Comparison of ENCODE assay signal across 24 mouse cellular contexts in the genomic region with DNA sequence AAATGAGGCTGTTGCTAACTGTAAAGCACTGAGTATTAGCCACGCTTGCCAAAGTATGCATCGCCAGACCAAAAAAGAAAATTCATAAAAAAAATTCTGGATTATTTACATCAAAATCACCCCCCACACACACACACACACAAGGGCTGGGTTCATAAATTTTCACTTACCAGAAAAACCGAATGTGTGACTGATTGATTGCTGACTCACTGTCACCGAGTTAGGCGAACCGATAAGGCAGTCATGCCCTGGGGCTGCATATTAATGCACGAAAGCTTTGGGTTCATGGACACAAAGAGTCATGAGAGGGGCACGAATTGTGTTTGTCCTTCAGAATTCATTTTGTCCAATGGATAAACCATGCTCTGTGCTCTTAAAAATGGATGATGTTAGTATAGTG. TPM values are rescaled to one million over a fixed set of nuclear protein-coding genes. Genes with fewer than 3 reads are reported as not detected.
DNase-seq lines count a peak whose midpoint lies in the region; ATAC-seq and TF ChIP-seq lines count a peak whose summit lies in the region.
"Had no signal": no experiment of that assay in that cellular context is flagged by ENCODE, and none has a peak within 500 bp of the region (broad histone marks: within the 10 kb centered on the region; RNA-seq: fewer than 3 reads in every experiment).

No protein-coding gene starts in this region.

- peak overlapping the region in 1 of 2 experiments; percentile 9; a peak in 2 of 4 replicates for H3K4me3 ChIP-seq in MEL (ENCODE audit: control insufficient read depth in 1 of 2, insufficient read depth in 1 of 2, low read depth in 2 of 2, low read length in 2 of 2)
- H3K4me3 ChIP-seq in liver, embryonic 11.5 days (ENCODE audit: low read depth, low read length): no peak overlapping the region
- H3K4me3 ChIP-seq in liver, postnatal 0 days (ENCODE audit: low read depth, low read length): no peak overlapping the region
- H3K4me3 ChIP-seq: forebrain, embryonic 13.5 days; gastrocnemius, adult 2 months; hindbrain, embryonic 12.5 days; limb, embryonic 10.5 days; neural tube, embryonic 15.5 days had no signal

- no peak for TF ChIP-seq POLR2A in MEL (IDR thresholded peaks at IDR 0.05; ENCODE audit: control insufficient read depth in 1 of 2, insufficient read depth in 1 of 2, low read depth in 1 of 2, low read length in 2 of 2, poor library complexity in 1 of 2)

- peak overlapping the region; percentile 3; the same call in 1 of the 2 replicates for H3K9ac ChIP-seq in MEL (ENCODE audit: control insufficient read depth, low read depth, low read length, poor library complexity, severe bottlenecking)
- H3K9ac ChIP-seq in liver, embryonic 11.5 days (ENCODE audit: low read depth, low read length): no peak overlapping the region
- no peak overlapping the region for H3K9ac ChIP-seq in liver, postnatal 0 days (replicated peaks)
- H3K9ac ChIP-seq: forebrain, embryonic 13.5 days; hindbrain, embryonic 12.5 days; neural tube, embryonic 15.5 days had no signal

- H3K4me2 ChIP-seq in liver, embryonic 11.5 days: peak overlapping the region; percentile 31; the same call in 1 of the 2 replicates
- no peak overlapping the region for H3K4me2 ChIP-seq in liver, postnatal 0 days (ENCODE audit: low read depth, low read length)
- H3K4me2 ChIP-seq: forebrain, embryonic 13.5 days; heart, embryonic 11.5 days; hindbrain, embryonic 12.5 days; midbrain, embryonic 11.5 days; neural tube, embryonic 15.5 days had no signal

- peaks cover 16 to 42% of the 10 kb centered on the region in 2 experiments for H3K4me1 ChIP-seq in MEL (ENCODE audit: control insufficient read depth in 1 of 2, insufficient read depth in 2 of 2, low read length in 2 of 2)
- H3K4me1 ChIP-seq in liver, embryonic 11.5 days (replicated peaks; ENCODE audit: control insufficient read depth, insufficient read depth, low read length): peaks cover 24% of the 10 kb centered on the region
- peaks cover 2% of the 10 kb centered on the region; the same call in 1 of the 2 replicates for H3K4me1 ChIP-seq in liver, postnatal 0 days (ENCODE audit: insufficient read depth)
- H3K4me1 ChIP-seq: forebrain, embryonic 13.5 days; neural tube, embryonic 15.5 days had no signal

- peak; percentile 79; the same call in 1 of the 2 replicates for ATAC-seq in liver, embryonic 11.5 days (replicated peaks; ENCODE audit: low FRiP score)
- ATAC-seq in liver, postnatal 0 days: peak; percentile 54; the same call in 1 of the 2 replicates
- ATAC-seq: forebrain, embryonic 13.5 days had no signal

- H3K27me3 ChIP-seq in MEL (ENCODE audit: control insufficient read depth in 1 of 2, insufficient read depth in 2 of 2, low read length in 2 of 2): no peaks in the 10 kb centered on the region
- H3K27me3 ChIP-seq in liver, embryonic 11.5 days (replicated peaks; ENCODE audit: control insufficient read depth, insufficient read depth, low read length): no peaks in the 10 kb centered on the region
- no peaks in the 10 kb centered on the region for H3K27me3 ChIP-seq in liver, postnatal 0 days (ENCODE audit: insufficient read depth, low read length)
- H3K27me3 ChIP-seq: hindbrain, embryonic 12.5 days had no signal

- TF ChIP-seq RAD21 in MEL (IDR thresholded peaks at IDR 0.05; ENCODE audit: low read depth, low read length): no peak

- peak overlapping the region; percentile 24 for H3K27ac ChIP-seq in MEL (ENCODE audit: control insufficient read depth, low read depth, low read length)
- no peak overlapping the region for H3K27ac ChIP-seq in liver, embryonic 11.5 days (ENCODE audit: low read depth, low read length)
- no peak overlapping the region for H3K27ac ChIP-seq in liver, postnatal 0 days (ENCODE audit: low read depth)
- H3K27ac ChIP-seq: forebrain, embryonic 13.5 days; gastrocnemius, adult 2 months; hindbrain, embryonic 12.5 days; limb, embryonic 10.5 days; neural tube, embryonic 15.5 days had no signal

- WGBS in liver, embryonic 11.5 days: 46% methylated on average over 8 of the region's 8 CpGs
- WGBS in liver, postnatal 0 days (ENCODE audit: insufficient replicate concordance): 39% methylated on average over 8 of the region's 8 CpGs

- peak; percentile 75 for DNase-seq in MEL (ENCODE audit: low read depth, low spot score)
- DNase-seq in c-Kit-negative CD71-positive TER-119-positive erythroid progenitor cells, embryonic 14.5 days (ENCODE audit: low read depth, low spot score): peak; percentile 13
- no peak for DNase-seq in liver, embryonic 11.5 days (ENCODE audit: low spot score)
- no peak for DNase-seq in liver, postnatal 0 days
- DNase-seq in layer of hippocampus, adult 11-12 months (ENCODE audit: low spot score): no peak
- DNase-seq in frontal cortex, postnatal 36 days (ENCODE audit: low spot score in 2 of 2): no peak
- no peak for DNase-seq in adrenal gland, postnatal 36 days
- DNase-seq: adrenal gland, postnatal 14 days; cerebellum, adult 18-20 months; cerebellum, postnatal 25 days; embryo, embryonic 11 days; gastrocnemius, adult 2 months; kidney, adult 18-20 months; kidney, postnatal 10 days; lung, postnatal 14 days; thymus, adult 18-20 months; thymus, postnatal 36 days had no signal

- TF ChIP-seq EP300 in MEL (IDR thresholded peaks at IDR 0.05; ENCODE audit: low read depth in 1 of 2, low read length in 2 of 2): peak; percentile 73 to 80; a peak in 3 of 4 replicates
- no peak for TF ChIP-seq EP300 in liver, postnatal 0 days (IDR thresholded peaks at IDR 0.05; ENCODE audit: low read depth)

- H3K36me3 ChIP-seq in MEL (ENCODE audit: control insufficient read depth in 1 of 2, insufficient read depth in 2 of 2, low read length in 2 of 2): peaks cover 0 to 33% of the 10 kb centered on the region in 2 experiments; a peak in 2 of 4 replicates
- no peaks in the 10 kb centered on the region for H3K36me3 ChIP-seq in liver, embryonic 11.5 days (ENCODE audit: control insufficient read depth, insufficient read depth, low read length)
- no peaks in the 10 kb centered on the region for H3K36me3 ChIP-seq in liver, postnatal 0 days (replicated peaks; ENCODE audit: insufficient read depth, low read length)
- H3K36me3 ChIP-seq: hindbrain, embryonic 12.5 days; limb, embryonic 10.5 days; neural tube, embryonic 15.5 days had no signal

- H3K9me3 ChIP-seq in MEL (replicated peaks; ENCODE audit: insufficient read depth, low read length): no peaks in the 10 kb centered on the region
- H3K9me3 ChIP-seq in liver, embryonic 11.5 days (ENCODE audit: control insufficient read depth, low read length): no peaks in the 10 kb centered on the region
- no peaks in the 10 kb centered on the region for H3K9me3 ChIP-seq in liver, postnatal 0 days (ENCODE audit: low read length)
- H3K9me3 ChIP-seq: forebrain, embryonic 13.5 days; hindbrain, embryonic 12.5 days; limb, embryonic 10.5 days; neural tube, embryonic 15.5 days had no signal

- TF ChIP-seq CTCF in MEL (IDR thresholded peaks at IDR 0.05 in 2 of 3, conservative IDR thresholded peaks at IDR 0.05 in 1 of 3; ENCODE audit: control insufficient read depth in 1 of 3, insufficient read depth in 1 of 3, low read depth in 2 of 3, low read length in 3 of 3, poor library complexity in 1 of 3, severe bottlenecking in 1 of 3): no peak
- no peak for TF ChIP-seq CTCF in liver, postnatal 0 days (IDR thresholded peaks at IDR 0.05; ENCODE audit: low read depth)

- H3K79me2 ChIP-seq in MEL (ENCODE audit: control insufficient read depth, insufficient read depth, low read length, poor library complexity): no peaks in the 10 kb centered on the region

TF ChIP-seq in MEL, 35 proteins besides CTCF, POLR2A, EP300 and RAD21:
- 0 out of 2 replicates have a peak, but pooled peaks have one; percentile 34 for TF ChIP-seq JUND (IDR thresholded peaks at IDR 0.05; ENCODE audit: low read depth, low read length)
- no peak for TF ChIP-seq HCFC1 (IDR thresholded peaks at IDR 0.05; ENCODE audit: low read depth, low read length)
- TF ChIP-seq BHLHE40 (IDR thresholded peaks at IDR 0.05; ENCODE audit: borderline replicate concordance, low read depth, low read length): peak; percentile 62
- TF ChIP-seq MXI1 (IDR thresholded peaks at IDR 0.05; ENCODE audit: low read depth, low read length): peak; percentile 55
- TF ChIP-seq MAFK (IDR thresholded peaks at IDR 0.05; ENCODE audit: borderline replicate concordance, low read depth, low read length): peak; percentile 59; the same call in 1 of the 2 replicates
- peak; percentile 81 for TF ChIP-seq GATA1 (IDR thresholded peaks at IDR 0.05; ENCODE audit: low read depth, low read length)
- peak; percentile 75; the same call in 1 of the 2 replicates for TF ChIP-seq ETS1 (IDR thresholded peaks at IDR 0.05; ENCODE audit: low read depth, low read length)
- no peak for TF ChIP-seq POLR2AphosphoS5 (IDR thresholded peaks at IDR 0.05; ENCODE audit: borderline replicate concordance, low read depth, low read length)
- peak; percentile 68; the same call in 1 of the 2 replicates for TF ChIP-seq GABPA (IDR thresholded peaks at IDR 0.05; ENCODE audit: low read depth, low read length)
- no peak for TF ChIP-seq ZKSCAN1 (IDR thresholded peaks at IDR 0.05; ENCODE audit: low read depth, low read length)
- peak; percentile 36; the same call in 1 of the 2 replicates for TF ChIP-seq TBP (IDR thresholded peaks at IDR 0.05; ENCODE audit: low read depth, low read length)
- peak; percentile 59; the same call in 1 of the 2 replicates for TF ChIP-seq TCF12 (IDR thresholded peaks at IDR 0.05; ENCODE audit: low read depth, low read length)
- TF ChIP-seq ZC3H11A (IDR thresholded peaks at IDR 0.05; ENCODE audit: low read depth, low read length): no peak
- TF ChIP-seq MYC (IDR thresholded peaks at IDR 0.05; ENCODE audit: low read depth, low read length): peak; percentile 66; the same call in 1 of the 2 replicates
- no peak for TF ChIP-seq MAZ (IDR thresholded peaks at IDR 0.05; ENCODE audit: low read depth, low read length)
- peak; percentile 55 for TF ChIP-seq SIN3A (IDR thresholded peaks at IDR 0.05; ENCODE audit: low read length)
- TF ChIP-seq ZMIZ1 (IDR thresholded peaks at IDR 0.05; ENCODE audit: low read depth, low read length): no peak
- peak; percentile 78 for TF ChIP-seq RCOR1 (IDR thresholded peaks at IDR 0.05; ENCODE audit: low read depth, low read length)
- TF ChIP-seq ZNF384 (IDR thresholded peaks at IDR 0.05; ENCODE audit: low read depth, low read length): peak; percentile 65

RNA-seq across cellular contexts. Expression of gene Fli1, which starts 17.2 kb away (rescaled TPM):
- total RNA-seq in MEL (2012; rRNA removed): 22.1 and 24.3 TPM in 2 replicates
- 100 to 1,000 TPM in 1 of 2 experiments, 10 to 100 TPM in 1; 13.8 to 171 TPM for polyA plus RNA-seq in MEL (2012; ENCODE audit: insufficient read depth in 1 of 2, insufficient read length in 2 of 2, low read depth in 1 of 2, low replicate concordance in 2 of 2, missing spikeins in 1 of 2)
- polyA plus RNA-seq in liver, embryonic 11.5 days (2014; fragmentation: Nextera tagmentation; extraction: Ambion mirVana): 23.1 and 24.3 TPM in 2 replicates
- polyA plus RNA-seq in liver, postnatal 0 days (2015; fragmentation: Nextera tagmentation; extraction: Ambion mirVana): 9.4 and 11.5 TPM in 2 replicates
- total RNA-seq in adrenal gland, postnatal 36 days (2021): 10 to 100 TPM; 15.4 to 15.5 TPM
- polyA plus RNA-seq: C2C12 had no signal

Comparison
In these comparisons a context has a peak if more than half of its experiments do, and no peak if none do; other contexts are left out.
1. DNase-seq: peak in MEL (single experiment) and c-Kit-negative CD71-positive TER-119-positive erythroid progenitor cells, embryonic 14.5 days (single experiment); none in liver, embryonic 11.5 days (single experiment), liver, postnatal 0 days (single experiment), layer of hippocampus, adult 11-12 months (single experiment), frontal cortex, postnatal 36 days (0 of 2) and adrenal gland, postnatal 36 days (0 of 2).